Mouse (Mus musculus) liver, postnatal 0 days (tissue): ENCODE results near the gene Cited4. TPM values are rescaled to one million over a fixed set of nuclear protein-coding genes. Genes with fewer than 3 reads are reported as not detected.

Source experiments
- ATAC-seq: fragments of 200-750 bp; cut with Nextera tagmentation; 2 replicates; pipeline ENCODE4 v1.8.0; 2017; ENCODE audit warnings: mild to moderate bottlenecking, moderate library complexity
- DNase-seq: peaks from one replicate; pipeline ENCODE4 v3.0.0-alpha.2; 2016
- H3K27ac ChIP-seq: fragments of 300-500 bp; sonication (generic); 2 replicates; pipeline ENCODE4 v1.5.1; 2014; ENCODE audit warnings: antibody characterized with exemption, moderate library complexity, mild to moderate bottlenecking, low read depth
- H3K27me3 ChIP-seq: fragments of 300-500 bp; sonication (generic); 2 replicates; pipeline ENCODE4 v1.6.1; 2014; ENCODE audit warnings: low read length, control low read depth, mixed read lengths; ENCODE audit not compliant: insufficient read depth
- H3K36me3 ChIP-seq: fragments of 300-500 bp; sonication (generic); replicated peaks from 2 replicates; pipeline ENCODE4 v1.6.1; 2014; ENCODE audit warnings: mild to moderate bottlenecking, control low read depth, low read length, moderate library complexity, mixed read lengths; ENCODE audit not compliant: insufficient read depth
- H3K4me1 ChIP-seq: fragments of 300-500 bp; sonication (generic); 2 replicates; pipeline ENCODE4 v1.6.1; 2014; ENCODE audit warnings: antibody characterized with exemption, mild to moderate bottlenecking, control low read depth; ENCODE audit not compliant: insufficient read depth
- H3K4me2 ChIP-seq: fragments of 300-500 bp; sonication (generic); 2 replicates; pipeline ENCODE4 v1.6.1; 2014; ENCODE audit warnings: low read depth, mild to moderate bottlenecking, low read length, moderate library complexity, mixed read lengths
- H3K4me3 ChIP-seq: fragments of 300-500 bp; sonication (generic); 2 replicates; pipeline ENCODE4 v1.5.1; 2014; ENCODE audit warnings: low read depth, low read length
- H3K9ac ChIP-seq: fragments of 300-500 bp; sonication (generic); replicated peaks from 2 replicates; pipeline ENCODE4 v1.6.1; 2014; ENCODE audit warnings: mild to moderate bottlenecking, moderate library complexity
- H3K9me3 ChIP-seq: fragments of 300-500 bp; sonication (generic); 2 replicates; pipeline ENCODE4 v1.6.1; 2016; ENCODE audit warnings: mild to moderate bottlenecking, control low read depth, low read length, mixed read lengths
- CTCF ChIP-seq: sonication (generic); IDR thresholded peaks from 2 replicates; pipeline ENCODE4 v1.5.1; 2016; ENCODE audit warnings: antibody characterized with exemption, low read depth
- EP300 ChIP-seq: IDR thresholded peaks from 2 replicates; pipeline ENCODE4 v1.6.1; 2016; ENCODE audit warnings: antibody characterized with exemption, low read depth, mild to moderate bottlenecking
- WGBS: fragments of 180-500 bp; shearing (Covaris S2); extraction: QIAGEN DNeasy Blood & Tissue Kit; methylation state at CpG from one replicate; pipeline ENCODE4 v1.1.7; 2014; ENCODE audit not compliant: insufficient replicate concordance; 5-methylcytosine and 5-hydroxymethylcytosine counted together
- polyA plus RNA-seq: library from polyadenylated mRNA; unstranded; fragments of >200 nt; fragmentation: Nextera tagmentation; extraction: Ambion mirVana; gene quantifications from 2 replicates; pipeline ENCODE4 v1.2.1, GENCODE M21; 2015

Cited4 gene
- polyA plus RNA-seq, 1 experiment from 2014 or later = 22.9 TPM

GRCm38 (mm10) chr4:120716141-120716571, 49.8 kb downstream of the Cited4 start:
- TF ChIP-seq EP300 = no peak
- TF ChIP-seq CTCF = no peak
- H3K27ac ChIP-seq = no peak overlapping the region
- peaks cover 27% of the 10 kb centered on the region for H3K27me3 ChIP-seq
- peak overlapping the region; percentile 28; the same call in 1 of the 2 replicates for H3K4me3 ChIP-seq
- peak; percentile 74 for DNase-seq
- H3K36me3 ChIP-seq = no peaks in the 10 kb centered on the region
- WGBS = 0% methylated on average over 12 of the region's 12 CpGs
- H3K4me2 ChIP-seq = peak overlapping the region; percentile 58
- H3K9me3 ChIP-seq = no peaks in the 10 kb centered on the region
- ATAC-seq = peak; percentile 44
- H3K4me1 ChIP-seq = peaks cover 8% of the 10 kb centered on the region
- no peak overlapping the region for H3K9ac ChIP-seq

GRCm38 (mm10) chr4:120716765-120717164, 50.4 kb downstream of the Cited4 start:
- peak overlapping the region; percentile 58 for H3K4me2 ChIP-seq
- H3K27me3 ChIP-seq = peaks cover 27% of the 10 kb centered on the region
- no peak overlapping the region for H3K9ac ChIP-seq
- peak overlapping the region; percentile 28; the same call in 1 of the 2 replicates for H3K4me3 ChIP-seq
- no peaks in the 10 kb centered on the region for H3K9me3 ChIP-seq
- peaks cover 8% of the 10 kb centered on the region for H3K4me1 ChIP-seq
- TF ChIP-seq CTCF (no peak), EP300 (no peak)
- H3K27ac ChIP-seq = no peak overlapping the region
- H3K36me3 ChIP-seq = no peaks in the 10 kb centered on the region
- ATAC-seq = no peak
- DNase-seq = no peak
- 13% methylated on average over 12 of the region's 12 CpGs for WGBS

Other genes starting within 250 kb of the Cited4 start
- not detected in 2 replicates for gene Slfnl1, start 134.3 kb upstream of the Cited4 start, polyA plus RNA-seq
- 13.8 and 14.5 TPM in 2 replicates for gene Ctps, start 96.3 kb upstream of the Cited4 start, polyA plus RNA-seq
- gene Gm8439, start 77.8 kb upstream of the Cited4 start, polyA plus RNA-seq = 0.30 and 0.40 TPM in 2 replicates
- gene Kcnq4, start 82.0 kb downstream of the Cited4 start, polyA plus RNA-seq = 0.14 and 0.20 TPM in 2 replicates
- 30.4 and 32.0 TPM in 2 replicates for gene Nfyc, start 165.0 kb downstream of the Cited4 start, polyA plus RNA-seq
- gene Rims3, start 188.2 kb downstream of the Cited4 start, polyA plus RNA-seq = 0.26 and 0.31 TPM in 2 replicates